Mouse (Mus musculus): ENCODE data around the gene Prkd1.

GRCm38 (mm10) chr12:50558231-50558630 is 90.7 kb downstream of the Prkd1 start:
- TF ChIP-seq CTCF (IDR thresholded peaks at IDR 0.05) (peak; percentile 54), EP300 (IDR thresholded peaks at IDR 0.05; ENCODE audit: insufficient read depth, low read depth, low read length) (no peak)

All from heart, adult 2 months (tissue).